Mouse (Mus musculus): ENCODE measurements at regions not wholly inside any gene's neighbourhood (a gene's known extent, or its start where the extent isn't known, plus 50 kb on each side); places are given as distances from the start of the nearest gene placed in this dataset.

GRCm38 (mm10) chr9:30235791-30236190, 191.1 kb upstream of the Snx19 start:
- TF ChIP-seq CTCF (conservative IDR thresholded peaks at IDR 0.05; ENCODE audit: low read length): no peak
- no peak for TF ChIP-seq POU5F1 (IDR thresholded peaks at IDR 0.05; ENCODE audit: borderline replicate concordance, low read length)
- TF ChIP-seq NANOG (IDR thresholded peaks at IDR 0.05; ENCODE audit: borderline replicate concordance, low read length): no peak

Measured in E14TG2a.4 (cell line).